Mouse (Mus musculus): ENCODE data around the gene Pde10a.

The Pde10a gene

DNA sequence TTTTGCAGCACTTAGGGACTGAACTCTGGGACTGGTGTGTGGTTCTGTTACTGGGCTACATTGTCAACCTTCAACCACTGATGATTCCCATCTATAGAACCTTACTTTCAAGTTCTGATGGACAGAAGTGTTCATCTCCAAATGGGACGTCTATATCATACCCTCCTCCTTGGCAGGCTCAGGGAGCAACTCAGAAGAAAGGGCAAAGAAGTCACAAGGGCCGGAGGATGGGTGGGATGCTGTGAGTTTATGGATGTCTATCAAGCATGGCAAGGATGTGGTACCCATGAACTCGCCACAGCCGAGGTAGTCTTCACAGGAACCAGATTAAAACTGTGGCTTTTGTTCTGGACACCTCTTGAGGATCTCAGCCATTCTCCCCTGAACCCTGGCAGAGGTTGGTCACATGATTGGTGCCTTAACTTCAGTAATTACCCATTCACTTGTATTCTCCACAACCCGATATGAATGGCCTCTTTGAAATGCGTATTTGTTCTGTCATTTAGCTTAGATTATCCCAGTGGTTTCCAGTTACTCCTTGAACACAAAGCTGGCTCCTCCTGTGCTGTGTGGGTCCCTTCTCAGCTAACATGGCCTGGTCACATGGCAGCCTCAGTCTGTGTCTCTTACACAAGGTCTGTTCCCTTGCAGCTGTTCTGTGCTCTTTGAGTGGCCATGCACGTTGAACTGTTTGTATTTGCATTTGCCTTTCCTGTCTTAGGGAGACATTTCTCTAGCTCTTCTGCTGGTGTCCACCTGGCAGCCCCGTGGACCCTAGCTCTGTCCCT lies 510.6 kb downstream of the Pde10a start:
- DNase-seq (ENCODE audit: low spot score in 2 of 2), result no peak
